Mouse (Mus musculus) forebrain, embryonic 16.5 days (tissue): ENCODE measurements around the gene Rfc4. TPM values are rescaled to one million over a fixed set of nuclear protein-coding genes. Genes with fewer than 3 reads are reported as not detected.

Source experiments
- ATAC-seq: fragments of 200-750 bp; cut with Nextera tagmentation; 2 replicates; pipeline ENCODE4 v1.8.0; 2017; ENCODE audit warnings: mild to moderate bottlenecking, moderate library complexity
- H3K27ac ChIP-seq: fragments of 300-500 bp; sonication (generic); 2 replicates; pipeline ENCODE4 v1.5.1; 2014; ENCODE audit warnings: low read length, control low read depth
- H3K27me3 ChIP-seq: fragments of 300-500 bp; sonication (generic); replicated peaks from 2 replicates; pipeline ENCODE4 v1.6.1; 2014; ENCODE audit warnings: low read length; ENCODE audit not compliant: control insufficient read depth, insufficient read depth
- H3K36me3 ChIP-seq: fragments of 300-500 bp; sonication (generic); 2 replicates; pipeline ENCODE4 v1.6.1; 2014; ENCODE audit not compliant: control insufficient read depth, insufficient read depth
- H3K4me1 ChIP-seq: fragments of 300-500 bp; sonication (generic); replicated peaks from 2 replicates; pipeline ENCODE4 v1.6.1; 2014; ENCODE audit warnings: low read length; ENCODE audit not compliant: control insufficient read depth, insufficient read depth
- H3K4me2 ChIP-seq: fragments of 300-500 bp; sonication (generic); 2 replicates; pipeline ENCODE4 v1.6.1; 2014; ENCODE audit warnings: mild to moderate bottlenecking, low read length, control low read depth
- H3K4me3 ChIP-seq: fragments of 300-500 bp; sonication (generic); replicated peaks from 2 replicates; pipeline ENCODE4 v1.5.1; 2014; ENCODE audit warnings: mild to moderate bottlenecking, low read length, control low read depth
- H3K9ac ChIP-seq: fragments of 300-500 bp; sonication (generic); replicated peaks from 2 replicates; pipeline ENCODE4 v1.6.1; 2014; ENCODE audit warnings: low read depth, low read length, control low read depth
- H3K9me3 ChIP-seq: fragments of 300-500 bp; sonication (generic); 2 replicates; pipeline ENCODE4 v1.6.1; 2016; ENCODE audit warnings: low read length; ENCODE audit not compliant: control insufficient read depth
- WGBS: fragments of 180-500 bp; shearing (Covaris S2); extraction: QIAGEN DNeasy Blood & Tissue Kit; methylation state at CpG from one replicate; pipeline ENCODE4 v1.1.7; 2014; 5-methylcytosine and 5-hydroxymethylcytosine counted together
- polyA plus RNA-seq: library from polyadenylated mRNA; unstranded; fragments of >200 nt; fragmentation: Nextera tagmentation; extraction: Ambion mirVana; gene quantifications from 2 replicates; pipeline ENCODE4 v1.2.1, GENCODE M21; 2015

The Rfc4 gene
- polyA plus RNA-seq, 1 experiment from 2014 or later = 67.2 TPM

DNA sequence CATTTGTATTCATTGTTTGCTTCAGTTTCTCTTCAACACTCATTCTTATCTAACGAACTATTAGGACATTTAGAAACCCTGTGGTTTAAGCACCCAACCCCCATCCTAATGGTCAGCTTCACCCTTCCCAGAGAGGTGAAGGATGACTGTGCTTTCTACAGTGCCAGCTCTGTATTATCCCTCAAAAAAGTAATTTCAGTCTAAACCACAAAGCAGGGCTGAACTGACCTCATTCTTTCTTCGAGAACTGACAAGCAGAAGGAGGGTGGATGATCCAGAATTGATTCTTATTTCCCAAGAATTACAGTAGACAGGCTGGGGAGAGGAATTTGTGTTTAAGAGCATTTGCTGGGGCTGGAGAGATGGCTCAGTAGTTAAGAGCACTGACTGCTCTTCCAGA, 32.2 kb upstream of the Rfc4 start:
- Histone ChIP-seq H3K36me3 (no peaks in the 10 kb centered on the region), H3K4me1 (no peaks in the 10 kb centered on the region), H3K9ac (no peak overlapping the region), H3K4me2 (no peak overlapping the region), H3K27ac (no peak overlapping the region), H3K9me3 (no peaks in the 10 kb centered on the region), H3K27me3 (no peaks in the 10 kb centered on the region), H3K4me3 (no peak overlapping the region)
- WGBS = 52% methylated on average over 2 of the region's 2 CpGs
- no peak for ATAC-seq

DNA sequence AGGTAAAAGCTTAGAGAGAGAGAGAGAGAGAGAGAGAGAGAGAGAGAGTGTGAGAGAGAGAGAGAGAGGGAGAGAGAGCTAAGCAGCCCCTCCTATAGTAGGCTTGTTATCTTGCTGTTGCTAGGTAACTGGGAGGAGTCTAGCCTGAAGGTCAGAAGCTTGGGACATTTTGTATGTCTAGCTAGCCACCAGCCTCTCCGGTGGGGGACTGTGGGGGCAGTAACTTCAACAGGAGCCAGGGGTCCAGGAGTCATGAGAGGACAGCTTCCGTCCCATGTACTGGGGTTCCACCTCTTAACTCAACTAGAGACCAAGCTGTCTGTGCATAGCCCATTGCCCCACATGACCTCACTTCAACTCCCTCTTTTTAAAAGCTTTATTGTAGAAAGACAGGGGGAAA, 31.4 kb upstream of the Rfc4 start:
- Histone ChIP-seq H3K27ac (no peak overlapping the region), H3K27me3 (no peaks in the 10 kb centered on the region), H3K4me1 (no peaks in the 10 kb centered on the region), H3K36me3 (no peaks in the 10 kb centered on the region), H3K9ac (no peak overlapping the region), H3K4me3 (no peak overlapping the region), H3K9me3 (no peaks in the 10 kb centered on the region), H3K4me2 (no peak overlapping the region)
- WGBS = 66% methylated on average over 2 of the region's 2 CpGs
- no peak for ATAC-seq

DNA sequence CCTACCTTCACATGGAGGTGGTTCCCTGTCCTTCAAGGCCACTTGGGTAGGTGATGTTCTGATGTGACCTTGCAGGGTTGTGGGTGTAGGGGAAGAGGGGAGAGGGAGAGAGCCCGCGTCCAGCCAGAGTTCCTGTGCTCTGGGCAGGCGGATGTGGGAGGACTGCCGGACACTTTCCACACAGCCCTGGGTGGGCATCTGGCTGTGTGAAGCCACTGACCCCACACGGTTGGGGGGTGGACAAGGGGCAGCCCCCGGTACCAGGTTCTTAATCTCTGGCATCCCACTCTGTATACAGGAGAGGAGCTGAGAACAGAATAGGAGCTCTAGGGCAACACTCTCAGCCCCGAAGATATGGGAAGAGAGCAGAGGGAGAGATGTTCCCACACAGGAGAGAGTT, 30.8 kb upstream of the Rfc4 start:
- WGBS = 86% methylated on average over 7 of the region's 7 CpGs
- no peak for ATAC-seq
- no peak overlapping the region for H3K9ac ChIP-seq

DNA sequence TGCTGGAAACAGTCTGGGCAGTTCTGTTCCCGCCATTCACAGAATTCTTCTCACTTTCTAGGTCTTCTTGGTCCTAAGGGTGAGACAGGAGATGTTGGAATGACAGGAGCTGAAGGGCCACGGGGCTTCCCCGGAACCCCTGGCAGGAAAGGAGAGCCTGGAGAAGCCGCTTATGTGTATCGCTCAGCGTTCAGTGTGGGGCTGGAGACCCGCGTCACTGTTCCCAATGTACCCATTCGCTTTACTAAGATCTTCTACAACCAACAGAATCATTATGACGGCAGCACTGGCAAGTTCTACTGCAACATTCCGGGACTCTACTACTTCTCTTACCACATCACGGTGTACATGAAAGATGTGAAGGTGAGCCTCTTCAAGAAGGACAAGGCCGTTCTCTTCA, 29.5 kb upstream of the Rfc4 start:
- ATAC-seq = no peak
- Histone ChIP-seq H3K27ac (no peak overlapping the region), H3K9me3 (no peaks in the 10 kb centered on the region), H3K9ac (no peak overlapping the region), H3K4me2 (no peak overlapping the region), H3K36me3 (no peaks in the 10 kb centered on the region), H3K4me1 (no peaks in the 10 kb centered on the region), H3K4me3 (no peak overlapping the region), H3K27me3 (no peaks in the 10 kb centered on the region)
- 97% methylated on average over 13 of the region's 13 CpGs for WGBS

More for the DNA sequence above, 30.8 kb upstream of the Rfc4 start:
- H3K4me1 ChIP-seq = no peaks in the 10 kb centered on the region
- no peaks in the 10 kb centered on the region for H3K27me3 ChIP-seq
- no peaks in the 10 kb centered on the region for H3K36me3 ChIP-seq
- no peak overlapping the region for H3K4me3 ChIP-seq
- no peak overlapping the region for H3K27ac ChIP-seq
- no peaks in the 10 kb centered on the region for H3K9me3 ChIP-seq
- no peak overlapping the region for H3K4me2 ChIP-seq

DNA sequence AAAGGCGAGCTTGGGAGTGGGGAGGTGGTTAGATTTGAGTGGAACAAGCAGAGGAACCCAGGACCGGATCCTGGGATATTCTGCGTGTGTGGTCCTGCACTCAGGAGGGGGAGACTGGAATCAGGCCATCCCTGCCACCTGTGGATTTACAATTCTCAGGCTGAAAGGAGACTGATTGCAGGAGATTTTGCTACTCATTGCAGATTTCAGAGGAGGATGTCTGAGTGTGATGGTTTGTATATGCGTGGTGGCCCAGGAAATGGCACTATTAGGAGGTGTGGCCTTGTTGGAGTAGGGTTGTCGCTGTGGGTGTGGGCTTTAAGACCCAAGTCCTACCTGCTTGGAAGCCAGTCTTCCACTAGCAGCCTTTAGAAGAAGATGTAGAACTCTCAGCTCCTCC, 26.7 kb upstream of the Rfc4 start:
- ATAC-seq = no peak
- Histone ChIP-seq H3K4me3 (no peak overlapping the region), H3K27me3 (no peaks in the 10 kb centered on the region), H3K36me3 (no peaks in the 10 kb centered on the region), H3K27ac (no peak overlapping the region), H3K4me1 (no peaks in the 10 kb centered on the region), H3K4me2 (no peak overlapping the region), H3K9ac (no peak overlapping the region), H3K9me3 (no peaks in the 10 kb centered on the region)
- 83% methylated on average over 5 of the region's 5 CpGs for WGBS

DNA sequence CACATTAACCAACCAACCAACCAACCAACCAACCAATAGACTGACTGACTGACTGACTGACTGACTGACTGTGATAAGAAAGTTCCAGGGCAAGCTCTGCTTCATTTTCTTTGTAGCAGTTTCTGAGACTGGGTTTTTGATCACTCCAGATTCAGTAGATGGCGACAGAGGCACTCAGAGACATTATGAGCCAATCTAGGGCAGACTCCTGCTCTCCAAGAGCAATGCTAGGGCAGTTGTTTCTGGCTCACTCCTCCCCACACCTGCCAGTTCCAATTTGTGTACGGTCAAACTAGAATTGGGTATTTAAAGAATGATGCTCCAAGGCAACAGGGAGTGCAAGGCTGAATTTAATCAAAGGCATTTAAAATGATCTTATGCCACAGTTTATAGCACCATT, 23.9 kb upstream of the Rfc4 start:
- Histone ChIP-seq H3K4me1 (no peaks in the 10 kb centered on the region), H3K4me2 (no peak overlapping the region), H3K36me3 (no peaks in the 10 kb centered on the region), H3K9ac (no peak overlapping the region), H3K9me3 (no peaks in the 10 kb centered on the region), H3K4me3 (no peak overlapping the region), H3K27me3 (no peaks in the 10 kb centered on the region), H3K27ac (no peak overlapping the region)
- ATAC-seq = no peak
- WGBS = 23% methylated on average over 2 of the region's 2 CpGs

DNA sequence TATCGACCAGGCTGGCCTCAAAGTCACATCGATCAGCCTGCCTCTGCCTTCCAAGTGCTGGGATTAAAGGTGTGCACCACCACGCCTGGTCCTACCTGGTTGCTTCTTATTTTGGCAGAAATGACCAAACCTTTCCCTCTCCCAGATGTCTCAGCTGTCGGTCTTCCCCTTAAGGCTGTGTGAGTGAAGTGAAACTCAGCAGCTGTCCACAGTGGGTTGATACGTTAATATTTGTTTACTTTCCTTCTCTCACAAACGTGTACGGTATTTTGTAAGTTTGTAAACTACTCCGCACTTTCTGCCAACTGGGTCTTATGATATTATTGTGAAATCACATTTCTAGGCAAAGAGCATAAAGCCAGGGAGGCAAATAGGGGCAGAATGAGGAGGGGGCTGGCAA, 21.9 kb upstream of the Rfc4 start:
- Histone ChIP-seq H3K4me2 (no peak overlapping the region), H3K9me3 (no peaks in the 10 kb centered on the region), H3K27me3 (no peaks in the 10 kb centered on the region), H3K4me1 (no peaks in the 10 kb centered on the region), H3K36me3 (no peaks in the 10 kb centered on the region), H3K27ac (no peak overlapping the region), H3K4me3 (no peak overlapping the region), H3K9ac (no peak overlapping the region)
- no peak for ATAC-seq
- 88% methylated on average over 8 of the region's 8 CpGs for WGBS

DNA sequence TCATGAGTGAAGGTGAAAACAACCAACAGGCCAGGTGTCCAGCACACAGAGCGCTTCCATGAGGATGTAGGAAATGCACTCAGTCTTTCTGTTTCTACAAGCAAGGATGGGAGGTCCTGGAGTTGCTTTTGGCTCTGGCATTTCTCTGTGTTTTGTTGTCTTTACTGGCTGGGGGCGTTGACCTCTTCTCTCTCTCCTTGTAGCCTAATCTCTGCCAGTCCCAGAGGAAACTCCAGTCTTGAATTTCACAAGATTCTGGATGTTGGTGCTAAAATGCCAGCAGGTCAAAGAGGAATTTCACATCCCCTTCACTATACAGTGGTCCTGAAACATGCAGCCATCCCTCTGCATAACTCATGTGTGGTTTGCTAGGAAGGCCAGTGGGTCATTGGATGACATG, 21.4 kb upstream of the Rfc4 start:
- Histone ChIP-seq H3K9me3 (no peaks in the 10 kb centered on the region), H3K4me1 (no peaks in the 10 kb centered on the region), H3K4me3 (no peak overlapping the region), H3K36me3 (no peaks in the 10 kb centered on the region), H3K27ac (no peak overlapping the region), H3K27me3 (no peaks in the 10 kb centered on the region), H3K9ac (no peak overlapping the region), H3K4me2 (no peak overlapping the region)
- 85% methylated on average over 2 of the region's 2 CpGs for WGBS
- no peak for ATAC-seq

DNA sequence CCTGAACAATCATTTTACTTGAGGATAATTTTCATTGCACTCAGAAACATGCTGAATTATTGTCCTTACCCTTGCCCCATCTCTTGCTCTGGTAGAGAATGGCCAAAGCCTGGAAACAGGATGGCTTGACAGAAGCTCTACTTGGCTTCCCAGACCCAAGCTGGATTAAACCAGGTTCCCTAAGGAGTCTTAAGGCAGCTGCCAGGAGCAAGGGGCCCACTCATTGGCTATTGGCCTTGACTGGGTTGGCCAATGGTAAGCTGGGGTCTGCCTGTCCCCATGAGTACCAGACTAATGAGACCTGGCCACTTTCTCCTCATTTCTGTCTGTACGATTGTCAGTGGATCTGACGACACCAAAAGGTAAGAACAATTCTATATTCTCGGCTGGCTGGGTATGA, 18.7 kb upstream of the Rfc4 start, which contains the start of gene Adipoq:
Gene Adipoq, plus strand, starts transcription at position 257 of the 400 bp plus-strand sequence.
- Histone ChIP-seq H3K4me3 (no peak within 1 kb of the TSS), H3K36me3 (no peaks in the 10 kb centered on the region), H3K9me3 (no peaks in the 10 kb centered on the region), H3K4me1 (no peaks in the 10 kb centered on the region), H3K9ac (no peak within 1 kb of the TSS), H3K27ac (no peak within 1 kb of the TSS), H3K27me3 (no peaks in the 10 kb centered on the region), H3K4me2 (no peak within 1 kb of the TSS)
- 87% methylated on average over 3 of the region's 3 CpGs for WGBS
- ATAC-seq = no peak

DNA sequence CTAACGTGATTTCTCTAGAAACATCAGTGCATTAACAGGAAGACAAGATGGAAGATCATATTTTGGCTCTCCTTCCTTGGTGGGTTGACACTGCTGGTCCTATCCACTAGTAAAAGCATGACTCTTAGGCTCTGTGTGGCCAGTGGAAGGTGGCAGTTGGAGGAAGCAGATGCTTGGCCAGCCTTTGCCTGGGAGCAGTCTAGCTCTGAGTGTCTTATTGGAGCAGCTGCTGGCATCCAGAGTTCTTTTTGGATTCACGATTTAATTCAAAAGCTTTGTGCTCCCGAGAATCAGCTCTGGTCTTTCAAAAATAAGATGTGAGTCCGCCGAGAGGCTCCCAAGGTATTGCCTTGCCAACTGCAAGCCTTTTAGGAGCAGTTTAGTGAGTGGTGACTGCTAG, 17.7 kb upstream of the Rfc4 start:
- no peak overlapping the region for H3K4me3 ChIP-seq
- no peak for ATAC-seq
- WGBS = 61% methylated on average over 5 of the region's 5 CpGs
- no peaks in the 10 kb centered on the region for H3K9me3 ChIP-seq
- H3K27me3 ChIP-seq = no peaks in the 10 kb centered on the region
- H3K27ac ChIP-seq = no peak overlapping the region
- H3K36me3 ChIP-seq = no peaks in the 10 kb centered on the region
- H3K9ac ChIP-seq = no peak overlapping the region
- no peaks in the 10 kb centered on the region for H3K4me1 ChIP-seq
- H3K4me2 ChIP-seq = no peak overlapping the region
